Mouse (Mus musculus): ENCODE data around the gene Ube2j2. TPM values are rescaled to one million over a fixed set of nuclear protein-coding genes. Genes with fewer than 3 reads are reported as not detected.

Gene Ube2j2
- 75.5 and 98.6 TPM in 2 replicates for polyA plus RNA-seq (2014; fragmentation: Nextera tagmentation; extraction: Ambion mirVana)

GRCm38 (mm10) chr4:155943534-155944249 is at the start of gene Ube2j2:
TSS of gene Ube2j2 (plus strand) at chr4:155943831.
- peak within 1 kb of the TSS; percentile 81 to 89 for H3K4me3 ChIP-seq (ENCODE audit: control insufficient read depth in 1 of 2, insufficient read depth in 1 of 2, low read depth in 1 of 2, low read length in 2 of 2)
- H3K36me3 ChIP-seq (ENCODE audit: control insufficient read depth, insufficient read depth, low read length): peaks cover 27% of the 10 kb centered on the region
- H3K9ac ChIP-seq (ENCODE audit: low read length): peak within 1 kb of the TSS; percentile 91
- H3K4me2 ChIP-seq (ENCODE audit: low read length): peak within 1 kb of the TSS; percentile 90
- no peaks in the 10 kb centered on the region for H3K9me3 ChIP-seq (ENCODE audit: control insufficient read depth, low read length)
- H3K27me3 ChIP-seq (ENCODE audit: control insufficient read depth, insufficient read depth, low read length): no peaks in the 10 kb centered on the region
- WGBS: under 1% methylated on average over 80 of the region's 85 CpGs
- ATAC-seq (ENCODE audit: insufficient number of reproducible peaks, insufficient read depth, low FRiP score, low read depth): peak; percentile 97
- peak within 1 kb of the TSS; percentile 80 for H3K27ac ChIP-seq (replicated peaks in 1 of 2; ENCODE audit: control insufficient read depth in 1 of 2, insufficient read depth in 1 of 2, low read depth in 2 of 2, low read length in 2 of 2)
- H3K4me1 ChIP-seq (ENCODE audit: control insufficient read depth in 2 of 2, insufficient read depth in 2 of 2, low read length in 2 of 2): peaks cover 10 to 23% of the 10 kb centered on the region in 2 experiments

GRCm38 (mm10) chr4:155894311-155894881 is 49.2 kb upstream of the Ube2j2 start:
- Histone ChIP-seq H3K9me3 (ENCODE audit: control insufficient read depth, low read length) (no peaks in the 10 kb centered on the region), H3K4me2 (ENCODE audit: low read length) (peak overlapping the region; percentile 99), H3K27ac (replicated peaks in 1 of 2; ENCODE audit: control insufficient read depth in 1 of 2, insufficient read depth in 1 of 2, low read depth in 2 of 2, low read length in 2 of 2) (peak overlapping the region; percentile 1 to 19; a peak in 2 of 4 replicates), H3K36me3 (ENCODE audit: control insufficient read depth, insufficient read depth, low read length) (peaks cover 28% of the 10 kb centered on the region), H3K27me3 (ENCODE audit: control insufficient read depth, insufficient read depth, low read length) (no peaks in the 10 kb centered on the region), H3K4me3 (ENCODE audit: control insufficient read depth in 1 of 2, insufficient read depth in 1 of 2, low read depth in 1 of 2, low read length in 2 of 2) (no peak overlapping the region), H3K9ac (ENCODE audit: low read length) (peak overlapping the region; percentile 28; the same call in 1 of the 2 replicates), H3K4me1 (ENCODE audit: control insufficient read depth in 2 of 2, insufficient read depth in 2 of 2, low read length in 2 of 2) (peaks cover 20 to 40% of the 10 kb centered on the region in 2 experiments)
- ATAC-seq (ENCODE audit: insufficient number of reproducible peaks, insufficient read depth, low FRiP score, low read depth): no peak
- WGBS: 21% methylated on average over 8 of the region's 8 CpGs

GRCm38 (mm10) chr4:155895216-155895615 is 48.4 kb upstream of the Ube2j2 start:
- ATAC-seq (ENCODE audit: insufficient number of reproducible peaks, insufficient read depth, low FRiP score, low read depth): no peak
- H3K4me3 ChIP-seq (ENCODE audit: control insufficient read depth in 1 of 2, insufficient read depth in 1 of 2, low read depth in 1 of 2, low read length in 2 of 2): no peak overlapping the region
- peak overlapping the region; percentile 99; the same call in 1 of the 2 replicates for H3K4me2 ChIP-seq (ENCODE audit: low read length)
- H3K9me3 ChIP-seq (ENCODE audit: control insufficient read depth, low read length): no peaks in the 10 kb centered on the region
- peaks cover 29% of the 10 kb centered on the region for H3K36me3 ChIP-seq (ENCODE audit: control insufficient read depth, insufficient read depth, low read length)
- H3K27me3 ChIP-seq (ENCODE audit: control insufficient read depth, insufficient read depth, low read length): no peaks in the 10 kb centered on the region
- WGBS: 40% methylated on average over 6 of the region's 6 CpGs
- peaks cover 20 to 37% of the 10 kb centered on the region in 2 experiments for H3K4me1 ChIP-seq (ENCODE audit: control insufficient read depth in 2 of 2, insufficient read depth in 2 of 2, low read length in 2 of 2)
- no peak overlapping the region for H3K9ac ChIP-seq (ENCODE audit: low read length)
- H3K27ac ChIP-seq (replicated peaks in 1 of 2; ENCODE audit: control insufficient read depth in 1 of 2, insufficient read depth in 1 of 2, low read depth in 2 of 2, low read length in 2 of 2): peak overlapping the region in 1 of 2 experiments; percentile 19; a peak in 1 of 4 replicates

- H3K27me3 ChIP-seq (ENCODE audit: control insufficient read depth, insufficient read depth, low read length): no peaks in the 10 kb centered on the region
- 89% methylated on average over 4 of the region's 4 CpGs for WGBS
Observed at GRCm38 (mm10) chr4:155895826-155896225, 47.8 kb upstream of the Ube2j2 start.

GRCm38 (mm10) chr4:155896461-155896860 is 47.2 kb upstream of the Ube2j2 start:
- H3K9me3 ChIP-seq (ENCODE audit: control insufficient read depth, low read length): no peaks in the 10 kb centered on the region
- no peaks in the 10 kb centered on the region for H3K27me3 ChIP-seq (ENCODE audit: control insufficient read depth, insufficient read depth, low read length)
- H3K27ac ChIP-seq (replicated peaks in 1 of 2; ENCODE audit: control insufficient read depth in 1 of 2, insufficient read depth in 1 of 2, low read depth in 2 of 2, low read length in 2 of 2): no peak overlapping the region
- H3K4me3 ChIP-seq (ENCODE audit: control insufficient read depth in 1 of 2, insufficient read depth in 1 of 2, low read depth in 1 of 2, low read length in 2 of 2): no peak overlapping the region
- ATAC-seq (ENCODE audit: insufficient number of reproducible peaks, insufficient read depth, low FRiP score, low read depth): no peak
- H3K36me3 ChIP-seq (ENCODE audit: control insufficient read depth, insufficient read depth, low read length): peaks cover 39% of the 10 kb centered on the region
- H3K4me2 ChIP-seq (ENCODE audit: low read length): no peak overlapping the region
- H3K4me1 ChIP-seq (ENCODE audit: control insufficient read depth in 2 of 2, insufficient read depth in 2 of 2, low read length in 2 of 2): peaks cover 21 to 35% of the 10 kb centered on the region in 2 experiments
- WGBS: 93% methylated on average over 12 of the region's 12 CpGs
- no peak overlapping the region for H3K9ac ChIP-seq (ENCODE audit: low read length)

More at GRCm38 (mm10) chr4:155895826-155896225, 47.8 kb upstream of the Ube2j2 start:
- peaks cover 16 to 33% of the 10 kb centered on the region in 2 experiments for H3K4me1 ChIP-seq (ENCODE audit: control insufficient read depth in 2 of 2, insufficient read depth in 2 of 2, low read length in 2 of 2)
- no peak overlapping the region for H3K9ac ChIP-seq (ENCODE audit: low read length)
- no peak for ATAC-seq (ENCODE audit: insufficient number of reproducible peaks, insufficient read depth, low FRiP score, low read depth)
- no peaks in the 10 kb centered on the region for H3K9me3 ChIP-seq (ENCODE audit: control insufficient read depth, low read length)
- no peak overlapping the region for H3K27ac ChIP-seq (replicated peaks in 1 of 2; ENCODE audit: control insufficient read depth in 1 of 2, insufficient read depth in 1 of 2, low read depth in 2 of 2, low read length in 2 of 2)
- peaks cover 35% of the 10 kb centered on the region for H3K36me3 ChIP-seq (ENCODE audit: control insufficient read depth, insufficient read depth, low read length)
- no peak overlapping the region for H3K4me3 ChIP-seq (ENCODE audit: control insufficient read depth in 1 of 2, insufficient read depth in 1 of 2, low read depth in 1 of 2, low read length in 2 of 2)
- no peak overlapping the region for H3K4me2 ChIP-seq (ENCODE audit: low read length)

- H3K4me3 ChIP-seq (ENCODE audit: control insufficient read depth in 1 of 2, insufficient read depth in 1 of 2, low read depth in 1 of 2, low read length in 2 of 2): no peak overlapping the region
- H3K9ac ChIP-seq (ENCODE audit: low read length): no peak overlapping the region
- no peak for ATAC-seq (ENCODE audit: insufficient number of reproducible peaks, insufficient read depth, low FRiP score, low read depth)
- no peaks in the 10 kb centered on the region for H3K9me3 ChIP-seq (ENCODE audit: control insufficient read depth, low read length)
- H3K27ac ChIP-seq (replicated peaks in 1 of 2; ENCODE audit: control insufficient read depth in 1 of 2, insufficient read depth in 1 of 2, low read depth in 2 of 2, low read length in 2 of 2): no peak overlapping the region
- 95% methylated on average over 2 of the region's 2 CpGs for WGBS
- no peak overlapping the region for H3K4me2 ChIP-seq (ENCODE audit: low read length)
- H3K36me3 ChIP-seq (ENCODE audit: control insufficient read depth, insufficient read depth, low read length): peaks cover 58% of the 10 kb centered on the region
- no peaks in the 10 kb centered on the region for H3K27me3 ChIP-seq (ENCODE audit: control insufficient read depth, insufficient read depth, low read length)
- peaks cover 19 to 28% of the 10 kb centered on the region in 2 experiments for H3K4me1 ChIP-seq (ENCODE audit: control insufficient read depth in 2 of 2, insufficient read depth in 2 of 2, low read length in 2 of 2)
Observed at GRCm38 (mm10) chr4:155898318-155898717, 45.3 kb upstream of the Ube2j2 start.

- WGBS: 91% methylated on average over 7 of the region's 7 CpGs
- no peaks in the 10 kb centered on the region for H3K27me3 ChIP-seq (ENCODE audit: control insufficient read depth, insufficient read depth, low read length)
- peaks cover 17 to 18% of the 10 kb centered on the region in 2 experiments for H3K4me1 ChIP-seq (ENCODE audit: control insufficient read depth in 2 of 2, insufficient read depth in 2 of 2, low read length in 2 of 2)
- H3K9me3 ChIP-seq (ENCODE audit: control insufficient read depth, low read length): no peaks in the 10 kb centered on the region
- H3K4me2 ChIP-seq (ENCODE audit: low read length): no peak overlapping the region
- no peak overlapping the region for H3K9ac ChIP-seq (ENCODE audit: low read length)
- no peak overlapping the region for H3K4me3 ChIP-seq (ENCODE audit: control insufficient read depth in 1 of 2, insufficient read depth in 1 of 2, low read depth in 1 of 2, low read length in 2 of 2)
- peaks cover 68% of the 10 kb centered on the region for H3K36me3 ChIP-seq (ENCODE audit: control insufficient read depth, insufficient read depth, low read length)
- no peak for ATAC-seq (ENCODE audit: insufficient number of reproducible peaks, insufficient read depth, low FRiP score, low read depth)
- no peak overlapping the region for H3K27ac ChIP-seq (replicated peaks in 1 of 2; ENCODE audit: control insufficient read depth in 1 of 2, insufficient read depth in 1 of 2, low read depth in 2 of 2, low read length in 2 of 2)
Observed at GRCm38 (mm10) chr4:155899355-155899754, 44.3 kb upstream of the Ube2j2 start.

Measured in heart, embryonic 14.5 days (tissue).